Mouse (Mus musculus) cerebellum, postnatal 10 days (tissue): Measurements from ENCODE around the gene Slc22a23.

Source experiments
- DNase-seq, 2 experiments: peaks; one replicate each; pipeline ENCODE4 v3.0.0; 2021; ENCODE audit warnings: mixed read lengths in 2 of 2

The Slc22a23 gene

GRCm38 (mm10) chr13:34299351-34300333, 45.3 kb downstream of the Slc22a23 start:
- no peak for DNase-seq

DNA sequence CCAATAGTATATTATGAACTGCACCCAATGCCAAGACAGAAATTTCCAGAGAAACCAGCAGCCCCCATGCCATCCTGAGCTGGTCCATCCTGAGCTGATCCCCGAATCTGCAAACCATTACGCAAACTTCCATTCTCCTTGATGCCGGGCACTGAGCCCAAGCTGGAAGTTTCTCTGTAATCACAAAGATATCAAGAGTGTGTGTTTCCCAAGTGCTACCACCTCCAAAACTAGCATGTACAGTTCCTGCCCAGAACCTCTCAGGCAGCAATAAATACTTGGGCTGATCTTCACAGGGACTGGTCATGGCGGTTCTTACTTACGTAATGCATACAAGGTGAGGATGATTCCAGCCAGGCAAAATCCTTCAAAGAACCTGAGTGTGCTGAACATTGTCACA, 46.3 kb downstream of the Slc22a23 start:
- no peak for DNase-seq

DNA sequence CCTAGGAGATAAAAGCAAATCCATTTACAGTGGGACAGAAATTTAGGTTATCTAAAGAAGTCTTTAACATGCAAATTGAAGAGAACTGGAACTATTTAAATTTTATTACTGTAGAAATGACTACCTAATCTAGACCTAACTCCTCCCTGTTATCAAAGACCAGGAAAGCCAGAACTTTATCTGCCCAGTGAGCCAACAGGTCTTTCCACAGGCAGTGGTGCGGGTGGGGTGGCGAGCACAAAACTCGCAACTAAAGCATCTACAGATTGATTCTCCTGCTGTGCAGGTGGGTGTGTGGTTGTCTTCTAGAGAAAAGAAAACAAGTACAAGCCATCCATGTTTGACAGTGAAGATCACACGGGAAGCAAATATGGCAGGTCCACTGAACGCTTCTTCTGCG, 46.9 kb downstream of the Slc22a23 start:
- no peak for DNase-seq

DNA sequence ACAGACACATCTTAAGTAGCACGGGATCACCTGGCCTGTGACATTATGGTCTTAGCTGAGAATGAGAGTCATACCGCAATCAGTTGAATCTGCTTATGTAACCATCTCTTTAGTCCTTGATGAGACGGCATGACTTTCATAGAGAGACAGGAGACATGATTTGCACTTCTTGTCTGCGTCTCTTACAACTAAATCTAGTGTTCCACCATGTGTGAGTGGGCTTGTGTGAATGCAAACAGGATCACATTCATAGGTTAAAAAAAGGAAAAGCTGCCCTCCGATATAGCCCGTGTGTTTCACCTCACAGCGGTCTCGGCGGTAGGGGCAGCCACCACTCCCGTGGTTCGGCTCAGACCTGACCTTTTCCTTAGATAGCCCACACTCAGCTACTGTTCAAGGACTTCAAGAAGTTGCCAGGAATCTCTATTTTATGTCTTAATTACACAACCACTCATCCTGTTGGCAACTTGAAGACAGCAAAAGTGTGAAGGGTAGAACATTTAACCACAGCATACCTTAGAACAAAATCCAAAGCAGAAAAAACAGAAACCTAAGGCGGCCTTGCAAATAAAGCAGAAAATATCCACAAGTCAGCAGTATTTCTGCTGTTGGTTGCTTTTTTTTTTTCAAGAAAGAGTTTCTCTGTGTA, 49.1 kb downstream of the Slc22a23 start:
- no peak for DNase-seq

DNA sequence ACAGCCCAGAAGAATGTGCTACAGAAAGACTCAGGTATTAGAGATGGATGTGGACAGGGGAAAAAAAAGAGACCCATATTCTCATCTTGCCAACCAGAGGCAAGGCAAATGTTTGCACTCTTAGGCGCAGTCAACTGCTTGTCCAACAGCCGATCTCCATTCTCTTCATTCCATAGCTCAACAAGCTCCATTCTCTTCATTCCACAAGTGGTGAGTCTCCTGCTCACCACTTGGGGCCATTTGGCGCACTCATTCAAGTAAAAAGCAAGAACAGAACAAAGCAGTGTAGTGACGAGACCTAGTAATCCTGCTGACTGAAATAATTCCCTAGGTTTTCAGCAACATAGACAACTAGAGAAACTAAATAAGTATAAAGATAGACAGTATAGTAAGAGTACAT, 50.8 kb downstream of the Slc22a23 start:
- DNase-seq, result no peak

DNA sequence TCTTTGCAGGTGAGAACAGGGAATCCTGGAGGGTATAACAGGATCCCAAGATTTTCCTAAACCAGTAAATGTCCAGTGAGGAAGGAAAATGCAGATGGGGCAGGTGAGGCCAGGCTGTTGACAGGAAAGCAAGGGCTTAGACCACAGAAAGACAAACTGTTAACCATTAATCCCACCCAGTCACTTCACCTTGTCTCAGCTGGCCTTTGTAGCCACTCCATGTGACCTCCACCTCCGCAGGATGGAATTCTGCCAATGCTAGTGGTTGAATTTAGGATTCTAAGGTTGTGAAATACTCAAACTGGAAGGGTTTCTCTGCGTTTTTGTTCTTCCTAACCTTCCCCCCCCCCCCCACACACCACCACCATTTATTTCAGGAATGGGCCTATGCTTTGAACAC, 52.9 kb downstream of the Slc22a23 start:
- DNase-seq, result no peak

DNA sequence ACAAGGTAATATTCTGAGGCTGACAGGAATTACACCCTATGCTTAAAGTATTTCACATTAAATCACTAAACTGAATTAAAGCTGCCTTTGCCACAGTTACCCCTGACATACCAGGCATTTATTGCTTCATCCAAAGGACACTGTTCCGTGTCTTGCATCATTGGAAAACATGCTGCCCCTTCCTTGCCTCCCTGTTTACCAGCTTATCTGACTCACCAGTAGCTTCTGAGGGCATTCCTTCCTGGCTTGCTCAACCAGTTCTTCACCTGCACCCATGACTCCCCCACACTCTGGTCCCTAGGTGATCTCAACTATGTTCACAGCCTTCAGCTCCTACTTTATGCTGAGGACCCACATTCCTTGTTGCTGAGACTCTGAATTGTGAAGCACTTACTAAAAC, 54.6 kb downstream of the Slc22a23 start:
- DNase-seq, result no peak

- no peak for DNase-seq
Measured at GRCm38 (mm10) chr13:34289567-34289966, 55.4 kb downstream of the Slc22a23 start.

- no peak for DNase-seq
Measured at GRCm38 (mm10) chr13:34288129-34288528, 56.9 kb downstream of the Slc22a23 start.

DNA sequence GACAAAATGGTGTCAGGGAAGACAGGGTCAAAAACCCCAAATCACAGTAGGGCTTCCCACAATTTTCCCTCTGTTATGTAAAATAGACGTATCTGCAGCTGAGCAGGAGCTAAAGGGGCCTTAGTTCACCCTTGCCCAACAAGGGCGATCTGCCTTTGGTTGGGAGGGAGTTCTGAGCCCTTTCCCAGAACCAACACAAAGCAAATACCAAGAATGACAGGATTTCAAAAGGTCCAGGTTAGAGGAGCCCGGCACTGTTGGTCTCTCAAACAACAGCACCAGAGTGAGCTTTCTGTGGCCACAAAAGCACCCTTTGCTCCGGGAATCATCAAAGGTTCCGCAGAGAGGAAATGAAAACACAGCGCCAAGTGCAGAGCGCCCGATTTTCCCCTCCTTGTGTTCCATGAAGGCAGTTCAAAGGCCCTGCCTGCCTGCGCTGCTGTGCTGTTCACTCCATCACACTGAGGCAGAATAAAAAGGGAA, 57.3 kb downstream of the Slc22a23 start:
- no peak for DNase-seq

DNA sequence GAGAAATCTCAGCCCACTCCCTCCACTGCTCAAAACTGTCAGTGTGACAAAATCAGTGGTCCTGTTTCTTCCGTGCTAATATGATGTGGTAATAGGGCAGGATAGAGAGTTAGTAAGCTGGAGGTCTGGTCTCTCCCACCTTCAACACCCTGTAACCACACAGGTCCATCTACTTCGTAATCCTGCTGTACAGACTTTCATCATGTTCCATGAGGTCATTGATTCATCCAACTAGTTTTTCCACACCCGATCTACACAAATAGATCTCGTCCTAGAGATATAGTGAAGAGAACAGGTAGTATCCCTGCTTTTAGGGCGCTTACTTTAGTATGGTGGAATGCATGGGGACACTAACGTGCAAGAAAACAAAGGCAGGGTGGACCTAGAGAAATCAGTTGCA, 63.6 kb downstream of the Slc22a23 start:
- DNase-seq, result no peak

GRCm38 (mm10) chr13:34278759-34279270, 66.2 kb downstream of the Slc22a23 start:
- no peak for DNase-seq

DNA sequence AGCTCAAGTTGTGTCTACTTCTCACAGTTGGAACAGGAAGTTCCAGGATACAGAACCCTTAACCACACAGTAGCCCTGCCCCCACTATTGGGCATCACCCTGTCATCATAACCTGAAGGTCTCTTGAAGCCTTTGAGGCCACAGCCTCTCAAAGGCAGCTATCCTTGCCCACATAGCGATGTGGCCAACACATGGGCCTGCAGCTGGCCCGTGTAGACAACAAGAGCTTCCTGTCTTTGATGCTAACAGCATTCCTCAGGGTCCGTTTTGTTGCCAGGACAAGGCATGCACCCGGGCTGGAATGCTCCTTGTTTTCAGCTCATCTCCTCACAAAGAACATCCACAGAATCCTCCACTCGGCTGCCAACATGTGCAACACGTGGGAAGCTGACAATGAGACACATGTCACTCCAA, 66.7 kb downstream of the Slc22a23 start:
- DNase-seq, result peak in 1 of 2 experiments; percentile 24

DNA sequence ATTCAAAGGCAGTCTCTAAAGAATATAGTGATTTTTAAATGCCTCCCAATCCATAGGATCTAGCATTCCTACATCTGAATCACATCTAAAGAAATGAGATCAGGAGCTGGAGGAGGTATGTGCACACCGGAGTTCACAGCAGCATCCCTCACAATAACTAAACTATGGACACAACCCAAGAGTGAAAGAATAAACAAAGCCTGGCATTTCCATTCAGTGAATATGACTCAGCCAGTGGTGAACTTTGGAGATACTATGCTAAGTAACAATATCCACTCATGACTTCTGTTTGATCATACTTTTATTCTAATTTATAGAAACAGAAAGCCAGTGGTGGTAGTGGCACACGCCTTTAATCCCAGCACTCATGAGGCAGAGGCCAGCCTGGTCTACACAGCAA, 67.4 kb downstream of the Slc22a23 start:
- no peak for DNase-seq

GRCm38 (mm10) chr13:34277001-34277400, 68.0 kb downstream of the Slc22a23 start:
- DNase-seq, result peak in 1 of 2 experiments; percentile 16

GRCm38 (mm10) chr13:34274890-34275289, 70.1 kb downstream of the Slc22a23 start:
- no peak for DNase-seq

GRCm38 (mm10) chr13:34274417-34274816, 70.6 kb downstream of the Slc22a23 start:
- DNase-seq, result no peak

DNA sequence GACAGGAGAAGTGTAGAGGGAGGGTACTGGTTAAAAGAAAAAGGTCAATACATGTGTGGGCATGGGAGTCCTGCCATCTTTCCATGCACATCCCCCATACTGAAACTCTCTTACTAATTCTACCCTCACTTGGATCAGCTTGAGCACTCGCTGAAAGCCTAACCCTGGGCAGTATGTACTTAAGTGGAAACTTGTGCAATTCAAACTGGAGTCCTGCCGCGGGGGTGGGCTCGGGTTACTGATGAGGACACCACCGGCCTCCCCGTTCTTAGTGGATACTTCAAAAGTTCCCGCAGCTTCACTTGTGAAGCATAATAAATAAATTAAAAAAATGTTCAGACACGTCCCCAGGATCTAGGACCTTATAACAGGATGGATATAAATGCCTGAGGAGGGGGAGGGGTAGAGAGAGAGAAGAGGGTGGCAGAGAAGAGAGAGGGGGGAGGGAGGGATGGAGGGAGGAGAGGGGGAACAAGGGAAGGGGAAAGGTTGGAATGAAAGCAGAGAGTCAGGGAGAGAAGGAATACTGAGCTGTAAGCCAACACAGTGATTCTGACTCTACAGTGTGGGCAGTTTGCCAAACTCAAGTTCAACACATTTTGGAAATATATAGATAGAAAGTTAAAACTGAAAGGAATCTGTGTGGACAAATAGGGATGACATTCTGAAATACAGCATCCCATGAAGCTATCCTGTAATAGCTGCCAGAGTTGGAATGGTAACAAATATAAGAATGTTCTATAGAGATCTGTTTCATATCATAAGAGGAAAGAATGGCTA, 72.5 kb downstream of the Slc22a23 start:
- DNase-seq, result no peak

- DNase-seq, result no peak
Measured at GRCm38 (mm10) chr13:34271665-34272064, 73.3 kb downstream of the Slc22a23 start.

- no peak for DNase-seq
Measured at GRCm38 (mm10) chr13:34270886-34271602, 73.9 kb downstream of the Slc22a23 start.

- DNase-seq, result peak in 1 of 2 experiments; percentile 17
Measured at GRCm38 (mm10) chr13:34269376-34269991, 75.5 kb downstream of the Slc22a23 start.
